Mouse (Mus musculus): ENCODE measurements at regions not wholly inside any gene's neighbourhood (a gene's known extent, or its start where the extent isn't known, plus 50 kb on each side); places are given as distances from the start of the nearest gene placed in this dataset.

GRCm38 (mm10) chr8:12012769-12013168 lies 172.5 kb downstream of the Tex29 start:
- no peak for DNase-seq
- H3K36me3 ChIP-seq (ENCODE audit: control insufficient read depth, insufficient read depth, low read length), result no peaks in the 10 kb centered on the region
- 86% methylated on average over 3 of the region's 3 CpGs for WGBS
- no peak overlapping the region for H3K4me3 ChIP-seq (ENCODE audit: insufficient read depth, low read depth, low read length)
- no peak overlapping the region for H3K27ac ChIP-seq (ENCODE audit: insufficient read depth, low read depth, low read length)
- no peak for TF ChIP-seq CTCF (conservative IDR thresholded peaks at IDR 0.05; ENCODE audit: insufficient read depth, insufficient read length, low read depth, low read length)
- no peak for TF ChIP-seq POLR2A (IDR thresholded peaks at IDR 0.05; ENCODE audit: low read depth, low read length)
- H3K27me3 ChIP-seq (replicated peaks; ENCODE audit: control insufficient read depth, insufficient read depth, low read length), result no peaks in the 10 kb centered on the region
- H3K4me1 ChIP-seq (ENCODE audit: control insufficient read depth, insufficient read depth, low read length), result no peaks in the 10 kb centered on the region

GRCm38 (mm10) chr8:12017750-12018149 lies 177.5 kb downstream of the Tex29 start:
- Histone ChIP-seq H3K4me3 (ENCODE audit: insufficient read depth, low read depth, low read length) (no peak overlapping the region), H3K4me1 (ENCODE audit: control insufficient read depth, insufficient read depth, low read length) (no peaks in the 10 kb centered on the region), H3K27me3 (replicated peaks; ENCODE audit: control insufficient read depth, insufficient read depth, low read length) (no peaks in the 10 kb centered on the region), H3K27ac (ENCODE audit: insufficient read depth, low read depth, low read length) (no peak overlapping the region), H3K36me3 (ENCODE audit: control insufficient read depth, insufficient read depth, low read length) (no peaks in the 10 kb centered on the region)
- 50% methylated on average over 7 of the region's 7 CpGs for WGBS
- no peak for DNase-seq
- no peak for TF ChIP-seq CTCF (conservative IDR thresholded peaks at IDR 0.05; ENCODE audit: insufficient read depth, insufficient read length, low read depth, low read length)
- TF ChIP-seq POLR2A (IDR thresholded peaks at IDR 0.05; ENCODE audit: low read depth, low read length), result no peak

GRCm38 (mm10) chr8:12019272-12019671 lies 179.0 kb downstream of the Tex29 start:
- no peak overlapping the region for H3K4me3 ChIP-seq (ENCODE audit: insufficient read depth, low read depth, low read length)
- no peaks in the 10 kb centered on the region for H3K36me3 ChIP-seq (ENCODE audit: control insufficient read depth, insufficient read depth, low read length)
- no peak for DNase-seq
- H3K27me3 ChIP-seq (replicated peaks; ENCODE audit: control insufficient read depth, insufficient read depth, low read length), result no peaks in the 10 kb centered on the region
- H3K27ac ChIP-seq (ENCODE audit: insufficient read depth, low read depth, low read length), result no peak overlapping the region
- WGBS, result 91% methylated on average over 9 of the region's 9 CpGs
- no peaks in the 10 kb centered on the region for H3K4me1 ChIP-seq (ENCODE audit: control insufficient read depth, insufficient read depth, low read length)
- TF ChIP-seq CTCF (conservative IDR thresholded peaks at IDR 0.05; ENCODE audit: insufficient read depth, insufficient read length, low read depth, low read length) (no peak), POLR2A (IDR thresholded peaks at IDR 0.05; ENCODE audit: low read depth, low read length) (no peak)

GRCm38 (mm10) chr8:12023669-12024390 lies 183.6 kb downstream of the Tex29 start:
- H3K27ac ChIP-seq (ENCODE audit: insufficient read depth, low read depth, low read length), result no peak overlapping the region
- H3K27me3 ChIP-seq (replicated peaks; ENCODE audit: control insufficient read depth, insufficient read depth, low read length), result no peaks in the 10 kb centered on the region
- WGBS, result 78% methylated on average over 4 of the region's 4 CpGs
- TF ChIP-seq CTCF (conservative IDR thresholded peaks at IDR 0.05; ENCODE audit: insufficient read depth, insufficient read length, low read depth, low read length) (no peak), POLR2A (IDR thresholded peaks at IDR 0.05; ENCODE audit: low read depth, low read length) (no peak)
- H3K4me3 ChIP-seq (ENCODE audit: insufficient read depth, low read depth, low read length), result no peak overlapping the region
- H3K4me1 ChIP-seq (ENCODE audit: control insufficient read depth, insufficient read depth, low read length), result no peaks in the 10 kb centered on the region
- no peaks in the 10 kb centered on the region for H3K36me3 ChIP-seq (ENCODE audit: control insufficient read depth, insufficient read depth, low read length)
- no peak for DNase-seq

GRCm38 (mm10) chr8:12030363-12031116 lies 190.3 kb downstream of the Tex29 start:
- DNase-seq, result no peak
- Histone ChIP-seq H3K27ac (ENCODE audit: insufficient read depth, low read depth, low read length) (no peak overlapping the region), H3K4me1 (ENCODE audit: control insufficient read depth, insufficient read depth, low read length) (no peaks in the 10 kb centered on the region), H3K36me3 (ENCODE audit: control insufficient read depth, insufficient read depth, low read length) (no peaks in the 10 kb centered on the region), H3K4me3 (ENCODE audit: insufficient read depth, low read depth, low read length) (no peak overlapping the region), H3K27me3 (replicated peaks; ENCODE audit: control insufficient read depth, insufficient read depth, low read length) (no peaks in the 10 kb centered on the region)
- no peak for TF ChIP-seq POLR2A (IDR thresholded peaks at IDR 0.05; ENCODE audit: low read depth, low read length)
- TF ChIP-seq CTCF (conservative IDR thresholded peaks at IDR 0.05; ENCODE audit: insufficient read depth, insufficient read length, low read depth, low read length), result no peak
- 50% methylated on average over 22 of the region's 22 CpGs for whole genome bisulfite sequencing

GRCm38 (mm10) chr8:12031796-12032195 lies 191.5 kb downstream of the Tex29 start:
- peak; percentile 3 for DNase-seq
- Histone ChIP-seq H3K36me3 (ENCODE audit: control insufficient read depth, insufficient read depth, low read length) (no peaks in the 10 kb centered on the region), H3K27me3 (replicated peaks; ENCODE audit: control insufficient read depth, insufficient read depth, low read length) (no peaks in the 10 kb centered on the region), H3K4me1 (ENCODE audit: control insufficient read depth, insufficient read depth, low read length) (no peaks in the 10 kb centered on the region), H3K4me3 (ENCODE audit: insufficient read depth, low read depth, low read length) (no peak overlapping the region), H3K27ac (ENCODE audit: insufficient read depth, low read depth, low read length) (no peak overlapping the region)
- TF ChIP-seq POLR2A (IDR thresholded peaks at IDR 0.05; ENCODE audit: low read depth, low read length) (no peak), CTCF (conservative IDR thresholded peaks at IDR 0.05; ENCODE audit: insufficient read depth, insufficient read length, low read depth, low read length) (no peak)
- 42% methylated on average over 3 of the region's 3 CpGs for WGBS

GRCm38 (mm10) chr8:12032386-12032785 lies 192.1 kb downstream of the Tex29 start:
- H3K36me3 ChIP-seq (ENCODE audit: control insufficient read depth, insufficient read depth, low read length), result no peaks in the 10 kb centered on the region
- TF ChIP-seq POLR2A (IDR thresholded peaks at IDR 0.05; ENCODE audit: low read depth, low read length) (no peak), CTCF (conservative IDR thresholded peaks at IDR 0.05; ENCODE audit: insufficient read depth, insufficient read length, low read depth, low read length) (no peak)
- no peak overlapping the region for H3K4me3 ChIP-seq (ENCODE audit: insufficient read depth, low read depth, low read length)
- no peak overlapping the region for H3K27ac ChIP-seq (ENCODE audit: insufficient read depth, low read depth, low read length)
- no peaks in the 10 kb centered on the region for H3K4me1 ChIP-seq (ENCODE audit: control insufficient read depth, insufficient read depth, low read length)
- H3K27me3 ChIP-seq (replicated peaks; ENCODE audit: control insufficient read depth, insufficient read depth, low read length), result no peaks in the 10 kb centered on the region
- no peak for DNase-seq
- 76% methylated on average over 3 of the region's 3 CpGs for WGBS
